Mouse (Mus musculus) spleen, adult 2 months (tissue): ENCODE measurements at regions not wholly inside any gene's neighbourhood (a gene's known extent, or its start where the extent isn't known, plus 50 kb on each side); places are given as distances from the start of the nearest gene placed in this dataset.

ENCODE experiments used
- CTCF ChIP-seq: fragments of 200-500 bp; IDR thresholded peaks from 2 replicates; pipeline ENCODE4 v1.5.1; 2011; ENCODE audit warnings: mild to moderate bottlenecking, inconsistent platforms; ENCODE audit not compliant: insufficient read depth, insufficient read length, insufficient replicate concordance; ENCODE audit errors: extremely low read depth
- POLR2A ChIP-seq: fragments of 200-500 bp; IDR thresholded peaks from 2 replicates; pipeline ENCODE4 v1.6.1; 2011; ENCODE audit warnings: low read depth, low read length, inconsistent platforms

DNA sequence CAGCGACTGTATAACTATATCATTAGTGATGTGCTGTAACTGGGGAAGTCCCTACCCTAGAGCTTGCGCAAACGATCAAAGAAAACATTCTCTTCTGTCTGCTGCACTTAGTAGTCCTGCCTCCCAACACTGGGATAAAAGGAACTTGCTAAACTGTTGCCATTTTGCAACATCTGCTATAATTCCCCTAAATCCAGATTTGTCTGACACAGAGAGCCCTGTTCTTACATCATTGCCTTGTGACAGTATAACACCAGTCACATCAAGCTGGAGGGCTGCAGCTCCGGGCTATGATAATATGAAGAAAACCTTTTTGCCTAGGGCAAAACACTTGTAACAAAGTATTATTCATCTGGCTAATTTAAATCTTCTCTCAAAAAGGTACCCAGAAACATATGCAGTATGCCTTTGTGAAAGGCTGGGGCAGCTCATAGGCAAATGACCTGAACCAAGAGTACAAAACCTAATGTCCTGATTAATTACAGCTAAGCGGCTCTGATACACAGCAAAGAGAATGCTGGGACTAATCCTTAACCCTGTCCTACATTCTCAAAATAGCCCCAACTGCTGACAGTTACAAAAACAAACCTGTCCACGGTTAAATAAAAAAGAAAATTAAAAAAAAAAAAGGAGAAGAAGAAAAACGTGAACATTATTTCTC is 67.5 kb upstream of the Otx2 start:
- TF ChIP-seq CTCF (no peak), POLR2A (no peak)
